Mouse (Mus musculus) cerebellum, adult 18-20 months (tissue): ENCODE measurements around the gene Lpp.
A peak's percentile ranks its signal among the peaks of the same experiment; 100 is the strongest.

Source experiments
- DNase-seq, 2 experiments: peaks; one replicate each; pipeline ENCODE4 v3.0.0; 2021

Gene Lpp

GRCm38 (mm10) chr16:24948091-24948690 lies 554.9 kb downstream of the Lpp start:
- DNase-seq: no peak

GRCm38 (mm10) chr16:24949265-24949664 lies 556.0 kb downstream of the Lpp start:
- no peak for DNase-seq

GRCm38 (mm10) chr16:24950112-24950743 lies 556.9 kb downstream of the Lpp start:
- no peak for DNase-seq

- no peak for DNase-seq
Observed at GRCm38 (mm10) chr16:24951909-24952308, 558.6 kb downstream of the Lpp start.

GRCm38 (mm10) chr16:24955054-24955453 lies 561.7 kb downstream of the Lpp start:
- no peak for DNase-seq

- no peak for DNase-seq
Observed at GRCm38 (mm10) chr16:24958661-24959060, 565.4 kb downstream of the Lpp start.

- DNase-seq: no peak
Observed at GRCm38 (mm10) chr16:24960901-24961806, 567.8 kb downstream of the Lpp start.

- DNase-seq: no peak
Observed at GRCm38 (mm10) chr16:24964311-24964710, 571.0 kb downstream of the Lpp start.

- no peak for DNase-seq
Observed at GRCm38 (mm10) chr16:24965091-24965490, 571.8 kb downstream of the Lpp start.

GRCm38 (mm10) chr16:24966460-24966859 lies 573.2 kb downstream of the Lpp start:
- no peak for DNase-seq

- DNase-seq: no peak
Observed at GRCm38 (mm10) chr16:24973009-24973631, 579.8 kb downstream of the Lpp start.

GRCm38 (mm10) chr16:24977771-24978170 lies 584.5 kb downstream of the Lpp start:
- DNase-seq: no peak

- no peak for DNase-seq
Observed at GRCm38 (mm10) chr16:24978226-24978625, 584.9 kb downstream of the Lpp start.

- DNase-seq: no peak
Observed at GRCm38 (mm10) chr16:24979391-24979790, 586.1 kb downstream of the Lpp start.

GRCm38 (mm10) chr16:24982828-24983227 lies 589.5 kb downstream of the Lpp start:
- DNase-seq: no peak

GRCm38 (mm10) chr16:24990331-24990730 lies 597.0 kb downstream of the Lpp start:
- no peak for DNase-seq

GRCm38 (mm10) chr16:24991059-24991541 lies 597.8 kb downstream of the Lpp start:
- DNase-seq: peak; percentile 60 to 65

- no peak for DNase-seq
Observed at GRCm38 (mm10) chr16:24991995-24992394, 598.7 kb downstream of the Lpp start.

- DNase-seq: no peak
Observed at GRCm38 (mm10) chr16:24992494-24992893, 599.2 kb downstream of the Lpp start.

- no peak for DNase-seq
Observed at GRCm38 (mm10) chr16:25010980-25011877, 617.9 kb downstream of the Lpp start.

- no peak for DNase-seq
Observed at GRCm38 (mm10) chr16:25012938-25013337, 619.6 kb downstream of the Lpp start.

- DNase-seq: peak; percentile 29 to 38
Observed at GRCm38 (mm10) chr16:25016261-25016836, 623.0 kb downstream of the Lpp start.
